Mouse (Mus musculus) kidney, embryonic 15.5 days (tissue): Measurements from ENCODE around the gene Slc5a7. TPM values are rescaled to one million over a fixed set of nuclear protein-coding genes. Genes with fewer than 3 reads are reported as not detected.

Experiments
- ATAC-seq: fragments of 200-750 bp; cut with Nextera tagmentation; replicated peaks from 2 replicates; pipeline ENCODE4 v1.8.0; 2017; ENCODE audit warnings: moderate TSS enrichment; ENCODE audit not compliant: low FRiP score
- H3K27ac ChIP-seq: fragments of 300-500 bp; sonication (generic); 2 replicates; pipeline ENCODE4 v1.5.1; 2015; ENCODE audit warnings: mild to moderate bottlenecking, inconsistent platforms
- H3K27me3 ChIP-seq: fragments of 300-500 bp; sonication (generic); 2 replicates; pipeline ENCODE4 v1.6.1; 2015; ENCODE audit warnings: inconsistent platforms
- H3K36me3 ChIP-seq: fragments of 300-500 bp; sonication (generic); 2 replicates; pipeline ENCODE4 v1.6.1; 2015; ENCODE audit warnings: inconsistent platforms
- H3K4me1 ChIP-seq: fragments of 300-500 bp; sonication (generic); 2 replicates; pipeline ENCODE4 v1.6.1; 2015; ENCODE audit warnings: inconsistent platforms
- H3K4me2 ChIP-seq: fragments of 300-500 bp; sonication (generic); 2 replicates; pipeline ENCODE4 v1.6.1; 2015; ENCODE audit warnings: moderate library complexity, mild to moderate bottlenecking, inconsistent platforms
- H3K4me3 ChIP-seq: fragments of 300-500 bp; sonication (generic); replicated peaks from 2 replicates; pipeline ENCODE4 v1.5.1; 2015; ENCODE audit warnings: mild to moderate bottlenecking, inconsistent platforms
- H3K9ac ChIP-seq: fragments of 300-500 bp; sonication (generic); 2 replicates; pipeline ENCODE4 v1.6.1; 2015; ENCODE audit warnings: mild to moderate bottlenecking, inconsistent platforms
- H3K9me3 ChIP-seq: fragments of 300-500 bp; sonication (generic); replicated peaks from 2 replicates; pipeline ENCODE4 v1.6.1; 2016; ENCODE audit warnings: inconsistent platforms
- WGBS: fragments of 180-500 bp; shearing (Covaris S2); methylation state at CpG from one replicate; pipeline ENCODE4 v1.1.7; 2015; ENCODE audit warnings: mixed read lengths; 5-methylcytosine and 5-hydroxymethylcytosine counted together
- polyA plus RNA-seq: library from polyadenylated mRNA; unstranded; fragments of >200 nt; fragmentation: Nextera tagmentation; extraction: Ambion mirVana; gene quantifications from 2 replicates; pipeline ENCODE4 v1.2.1, GENCODE M21; 2015

Gene Slc5a7
- polyA plus RNA-seq, result 0.14 and 0.26 TPM in 2 replicates

DNA sequence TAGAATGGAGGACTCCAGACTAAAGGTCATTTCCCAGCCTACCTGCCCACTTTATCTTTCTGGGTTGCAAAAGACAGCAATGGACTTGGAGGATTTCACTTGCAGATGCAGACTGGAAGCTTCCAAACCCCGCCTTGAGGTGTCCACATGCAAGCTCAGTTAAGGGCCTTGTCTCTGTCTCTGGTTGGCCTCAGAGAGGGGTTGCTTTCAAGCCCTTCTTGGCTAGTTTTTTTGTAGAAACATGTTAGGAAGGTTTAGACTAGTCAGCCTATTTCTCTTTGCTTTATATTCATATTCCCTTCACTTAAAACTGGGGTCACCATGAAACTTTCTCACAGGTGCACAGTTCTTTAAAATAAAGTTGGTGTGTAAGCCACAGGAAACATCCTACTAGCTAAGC is at the start of gene Slc5a7:
Slc5a7 (minus strand) TSS at position 101 of the 400 bp plus-strand sequence.
- H3K36me3 ChIP-seq, result no peaks in the 10 kb centered on the region
- 81% methylated on average over 1 of the region's 1 CpGs for WGBS
- no peak for ATAC-seq

DNA sequence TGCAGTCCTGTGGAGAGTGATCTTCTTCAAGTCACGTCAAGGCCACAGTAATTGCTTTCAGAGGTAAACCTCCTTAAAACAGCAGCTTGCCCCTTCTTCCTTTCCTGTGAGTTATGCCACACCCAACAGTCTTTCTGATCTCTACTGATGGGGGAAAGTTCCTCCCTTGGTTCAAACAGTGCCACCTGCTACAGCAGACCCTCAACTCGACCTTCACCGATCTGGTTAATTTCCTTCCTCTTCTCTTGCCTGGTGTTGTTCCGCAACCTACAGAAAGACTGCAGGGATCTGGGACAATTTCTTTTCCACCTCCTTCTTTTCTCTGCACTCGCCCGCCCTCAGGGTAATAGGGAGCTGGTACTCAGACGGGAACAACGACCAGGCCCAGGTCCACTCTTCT is 48.8 kb upstream of the Slc5a7 start:
- no peak for ATAC-seq
- Histone ChIP-seq H3K4me2 (no peak overlapping the region), H3K9ac (no peak overlapping the region), H3K27ac (no peak overlapping the region), H3K27me3 (no peaks in the 10 kb centered on the region), H3K4me1 (no peaks in the 10 kb centered on the region), H3K9me3 (no peaks in the 10 kb centered on the region), H3K4me3 (no peak overlapping the region), H3K36me3 (no peaks in the 10 kb centered on the region)
- 74% methylated on average over 8 of the region's 8 CpGs for WGBS

More for the DNA sequence above, at the start of gene Slc5a7:
- peak within 1 kb of the TSS; percentile 35; the same call in 1 of the 2 replicates for H3K9ac ChIP-seq
- peaks cover 8% of the 10 kb centered on the region for H3K4me1 ChIP-seq
- no peaks in the 10 kb centered on the region for H3K9me3 ChIP-seq
- H3K27me3 ChIP-seq, result peaks cover 10% of the 10 kb centered on the region; the same call in 1 of the 2 replicates
- H3K4me2 ChIP-seq, result peak within 1 kb of the TSS; percentile 91
- no peak within 1 kb of the TSS for H3K27ac ChIP-seq
- H3K4me3 ChIP-seq, result peak within 1 kb of the TSS; percentile 44

DNA sequence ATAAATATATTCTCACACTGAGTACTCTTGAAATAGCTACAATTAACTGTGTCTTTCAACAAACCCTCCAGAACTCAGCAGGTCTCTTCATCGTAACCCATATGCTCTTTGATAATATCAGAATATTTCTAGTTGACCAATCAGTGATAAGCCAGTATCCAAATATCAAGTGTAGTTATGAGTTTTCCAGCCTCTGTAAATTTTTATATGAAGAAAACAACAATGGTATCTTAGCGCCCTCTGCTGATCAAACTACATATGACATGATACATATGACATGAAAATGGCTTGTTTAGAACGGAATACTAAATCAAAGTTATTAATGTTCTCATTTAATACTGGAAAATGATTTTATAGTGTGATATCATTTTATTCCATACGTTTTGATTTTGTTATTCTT is 44.6 kb upstream of the Slc5a7 start:
- Histone ChIP-seq H3K4me1 (no peaks in the 10 kb centered on the region), H3K27ac (no peak overlapping the region), H3K4me2 (no peak overlapping the region), H3K27me3 (no peaks in the 10 kb centered on the region), H3K9me3 (no peaks in the 10 kb centered on the region), H3K9ac (no peak overlapping the region), H3K36me3 (no peaks in the 10 kb centered on the region), H3K4me3 (no peak overlapping the region)
- 25% methylated on average over 4 of the region's 4 CpGs for WGBS
- no peak for ATAC-seq

DNA sequence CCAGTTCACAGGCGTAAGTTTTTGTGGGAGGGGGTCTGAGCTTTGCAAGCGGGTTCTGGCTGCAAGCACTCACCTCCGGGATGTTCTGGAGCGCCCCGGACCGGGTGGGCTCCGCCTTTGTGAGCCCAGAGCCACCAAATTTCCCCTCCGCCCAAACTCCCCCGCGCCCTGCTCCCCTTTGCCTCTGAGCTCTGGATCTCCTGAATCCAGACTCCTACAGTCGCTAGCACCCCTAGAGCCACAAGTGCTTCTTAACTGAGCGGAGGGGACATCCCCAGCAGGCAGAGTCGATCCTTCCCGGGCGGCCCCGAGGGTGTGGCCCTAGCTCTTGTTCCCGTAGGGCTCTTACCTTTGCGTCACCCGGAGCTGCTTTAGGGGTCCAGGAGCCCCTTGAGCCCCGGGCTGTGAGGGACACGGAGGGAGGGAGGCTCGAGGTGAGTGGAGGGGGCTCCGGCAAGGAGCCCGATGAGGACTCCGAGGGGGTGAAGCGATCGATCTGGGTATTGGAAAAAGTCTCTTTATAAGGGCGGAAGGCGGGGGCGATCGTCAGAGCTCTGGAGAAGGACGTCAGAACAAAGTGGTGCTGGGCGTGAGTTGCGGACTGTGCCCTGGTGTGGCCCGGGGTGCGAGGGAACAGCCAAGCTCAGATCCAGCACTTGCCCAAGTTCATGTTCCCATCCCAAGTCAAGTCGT is 456 bp downstream of the Slc5a7 start:
- no peaks in the 10 kb centered on the region for H3K9me3 ChIP-seq
- no peaks in the 10 kb centered on the region for H3K36me3 ChIP-seq
- peaks cover 8% of the 10 kb centered on the region for H3K4me1 ChIP-seq
- H3K27me3 ChIP-seq, result peaks cover 10% of the 10 kb centered on the region; the same call in 1 of the 2 replicates
- peak overlapping the region; percentile 44 for H3K4me3 ChIP-seq
- peak overlapping the region; percentile 35; the same call in 1 of the 2 replicates for H3K9ac ChIP-seq
- ATAC-seq, result peak; percentile 84
- H3K4me2 ChIP-seq, result peak overlapping the region; percentile 91
- WGBS, result 2% methylated on average over 37 of the region's 37 CpGs
- no peak overlapping the region for H3K27ac ChIP-seq

DNA sequence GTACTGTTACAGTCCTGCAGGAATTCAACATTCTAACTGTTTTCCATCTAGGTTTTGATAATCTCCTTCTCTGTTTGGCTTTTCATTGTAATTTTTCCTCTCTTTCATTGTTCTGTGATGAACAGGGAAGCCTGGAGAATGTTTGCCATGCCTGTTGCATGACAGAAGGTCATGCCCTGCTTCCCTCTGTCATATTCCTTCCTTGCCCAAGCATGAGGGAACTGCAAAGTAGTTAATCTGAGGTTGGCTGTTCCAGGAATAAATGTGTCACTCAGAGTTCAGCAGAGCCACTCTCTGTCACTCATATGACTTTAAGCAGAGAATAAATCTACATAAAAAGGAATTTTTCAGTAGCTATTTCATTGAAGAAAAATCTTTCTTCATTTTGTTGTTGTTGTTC is 48.1 kb downstream of the Slc5a7 start:
- ATAC-seq, result no peak
- no peak overlapping the region for H3K9ac ChIP-seq
- H3K4me3 ChIP-seq, result no peak overlapping the region
- H3K4me2 ChIP-seq, result no peak overlapping the region
- no peaks in the 10 kb centered on the region for H3K4me1 ChIP-seq
- H3K27ac ChIP-seq, result no peak overlapping the region
- H3K27me3 ChIP-seq, result no peaks in the 10 kb centered on the region
- no peaks in the 10 kb centered on the region for H3K9me3 ChIP-seq
- no peaks in the 10 kb centered on the region for H3K36me3 ChIP-seq

DNA sequence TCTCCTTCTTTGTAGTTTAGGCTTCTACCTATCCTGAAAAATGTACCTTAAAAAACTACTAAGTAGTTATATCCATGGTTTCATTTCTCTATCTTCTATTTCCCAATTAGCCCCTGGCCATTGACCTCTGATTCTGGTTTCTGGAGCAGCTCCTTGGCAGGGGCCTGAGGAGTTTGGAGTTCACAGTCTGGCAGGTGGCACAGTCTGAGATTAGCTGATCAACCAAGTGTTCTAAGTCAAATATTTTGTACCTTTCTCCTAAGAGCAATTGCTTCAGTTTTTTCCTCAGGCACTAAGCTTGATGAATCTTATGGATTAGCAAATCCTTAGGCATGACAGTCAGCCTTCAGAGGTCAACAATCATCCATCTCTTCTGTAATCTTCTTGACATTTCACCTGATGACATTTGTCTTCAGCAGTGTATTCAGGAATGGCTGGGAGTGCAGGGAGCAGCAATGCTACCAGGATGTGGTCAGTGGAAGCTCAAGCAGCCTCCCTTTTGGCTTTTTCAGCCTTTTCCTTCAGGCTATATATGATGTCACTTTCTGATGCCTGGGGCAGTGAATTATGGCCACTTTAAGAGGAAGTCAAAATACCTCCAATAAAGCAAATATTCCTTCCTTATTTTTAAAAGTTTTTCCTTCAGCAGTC is 55.1 kb downstream of the Slc5a7 start:
- no peak overlapping the region for H3K4me2 ChIP-seq
- no peak overlapping the region for H3K9ac ChIP-seq
- no peak overlapping the region for H3K4me3 ChIP-seq
- no peaks in the 10 kb centered on the region for H3K9me3 ChIP-seq
- H3K27me3 ChIP-seq, result no peaks in the 10 kb centered on the region
- no peaks in the 10 kb centered on the region for H3K4me1 ChIP-seq
- H3K36me3 ChIP-seq, result no peaks in the 10 kb centered on the region
- ATAC-seq, result no peak
- no peak overlapping the region for H3K27ac ChIP-seq

DNA sequence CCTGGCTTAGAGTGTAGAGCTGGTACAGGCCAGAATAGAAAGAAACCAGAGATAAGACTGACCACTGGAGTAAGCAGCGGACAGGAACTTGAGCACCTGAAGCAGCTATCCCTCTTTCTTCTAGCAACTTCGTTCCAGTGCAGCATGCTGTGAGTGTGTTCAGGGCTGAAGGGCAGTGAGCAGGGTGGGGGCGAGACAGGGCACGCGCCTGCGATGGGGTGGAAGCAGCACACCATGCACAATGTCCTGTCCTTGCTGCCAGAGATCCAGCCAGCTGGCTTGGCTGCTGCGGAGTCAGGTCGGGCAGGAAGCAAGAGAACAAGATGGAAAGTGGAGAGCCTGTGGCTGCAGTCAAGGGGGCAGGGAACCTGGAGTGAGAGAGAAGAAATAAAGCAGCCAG is 59.4 kb downstream of the Slc5a7 start:
- no peak for ATAC-seq
- H3K4me2 ChIP-seq, result no peak overlapping the region
- WGBS, result 77% methylated on average over 8 of the region's 8 CpGs
- H3K4me3 ChIP-seq, result no peak overlapping the region
- no peak overlapping the region for H3K9ac ChIP-seq
- no peaks in the 10 kb centered on the region for H3K36me3 ChIP-seq
- no peak overlapping the region for H3K27ac ChIP-seq
- H3K4me1 ChIP-seq, result no peaks in the 10 kb centered on the region
- H3K27me3 ChIP-seq, result no peaks in the 10 kb centered on the region
- no peaks in the 10 kb centered on the region for H3K9me3 ChIP-seq
